Mouse (Mus musculus) frontal cortex, postnatal 14 days (tissue): ENCODE data around the gene Ndfip2.

Source experiments
- DNase-seq, 2 experiments: peaks; one replicate each; pipeline ENCODE4 v3.0.0; 2022; ENCODE audit warnings: low spot score in 2 of 2

Ndfip2 gene

GRCm38 (mm10) chr14:105284062-105284461, 25.7 kb downstream of the Ndfip2 start:
- no peak for DNase-seq

- DNase-seq: no peak
Measured at GRCm38 (mm10) chr14:105287557-105287956, 29.2 kb downstream of the Ndfip2 start.

DNA sequence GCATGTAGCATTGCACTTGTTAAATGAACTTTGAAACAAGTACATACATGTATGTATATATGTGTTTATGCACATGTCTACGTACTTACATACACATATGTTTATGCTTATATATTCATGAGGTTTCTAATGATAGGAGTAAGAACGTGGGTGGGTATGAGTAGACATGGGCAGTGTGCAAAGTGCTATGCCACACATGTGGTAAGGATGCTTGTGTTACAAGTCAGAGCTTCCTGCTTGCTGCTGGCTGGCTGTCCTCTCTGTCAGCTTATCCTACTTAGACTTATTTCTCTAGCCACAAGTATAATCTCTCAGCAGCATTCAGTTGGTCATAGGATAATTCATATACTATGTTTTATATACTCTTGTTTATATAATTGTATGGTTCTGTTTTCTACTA, 29.6 kb downstream of the Ndfip2 start:
- no peak for DNase-seq

- DNase-seq: no peak
Measured at GRCm38 (mm10) chr14:105288529-105288928, 30.2 kb downstream of the Ndfip2 start.

- no peak for DNase-seq
Measured at GRCm38 (mm10) chr14:105292139-105292538, 33.8 kb downstream of the Ndfip2 start.

- DNase-seq: no peak
Measured at GRCm38 (mm10) chr14:105293777-105294176, 35.4 kb downstream of the Ndfip2 start.

DNA sequence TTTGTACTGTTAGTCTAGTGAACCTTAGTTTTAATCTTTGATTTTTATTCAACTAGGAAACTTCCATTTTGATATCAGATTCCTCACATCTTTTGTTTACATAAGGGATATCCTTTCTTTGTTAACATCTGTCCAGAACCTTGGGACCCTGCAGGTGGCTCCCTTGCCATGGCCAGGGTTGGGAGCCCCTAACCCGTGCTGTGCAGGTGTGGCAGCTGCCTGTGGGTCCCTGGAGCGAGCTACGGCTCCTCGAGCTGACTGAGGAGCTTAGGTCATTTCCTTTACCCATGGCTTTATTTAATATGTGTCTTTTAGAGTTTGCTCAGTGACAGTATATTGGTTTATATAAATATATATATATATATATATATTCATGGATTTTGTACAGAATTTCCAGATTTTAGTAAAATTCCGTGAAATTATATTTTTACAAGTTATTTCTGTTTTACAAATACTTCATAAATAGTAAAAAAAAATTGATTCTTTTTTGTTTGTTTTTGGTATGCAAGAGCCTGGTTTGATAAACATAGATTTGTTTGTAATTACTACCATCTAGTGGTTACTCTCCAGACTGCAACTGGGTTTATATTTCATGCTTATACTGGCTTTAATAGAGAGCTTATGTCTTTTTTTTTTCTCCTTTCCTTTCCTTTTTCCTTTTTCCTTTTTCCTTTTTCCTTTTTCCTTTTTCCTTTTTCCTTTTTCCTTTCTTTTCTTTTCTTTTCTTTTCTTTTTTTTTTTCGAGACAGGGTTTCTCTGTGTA, 37.6 kb downstream of the Ndfip2 start:
- DNase-seq: no peak

DNA sequence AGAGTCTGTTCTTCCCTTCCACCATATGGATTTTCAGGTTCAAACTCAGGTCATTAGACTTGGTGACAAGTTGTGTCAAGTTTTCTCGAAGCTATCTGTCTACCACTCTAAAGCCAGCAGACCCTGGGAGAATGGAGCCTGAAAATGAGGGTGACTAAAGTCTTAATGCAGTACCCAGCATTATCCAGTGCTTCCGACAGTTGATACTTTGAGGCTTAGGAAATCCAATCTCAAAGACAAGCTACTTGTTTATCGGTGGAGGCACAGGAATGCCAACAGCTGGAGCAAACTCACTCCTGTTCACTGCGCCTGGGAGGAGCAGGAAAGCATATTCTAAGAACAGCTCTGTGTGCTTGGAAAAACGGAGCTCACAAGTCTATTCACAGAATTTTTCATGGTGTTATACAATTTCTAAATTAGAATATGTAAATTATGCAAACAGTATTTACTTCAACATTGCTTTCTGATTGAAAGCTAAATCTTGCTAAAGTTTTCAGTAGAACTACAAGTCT, 41.4 kb downstream of the Ndfip2 start:
- DNase-seq: no peak

GRCm38 (mm10) chr14:105300551-105300950, 42.2 kb downstream of the Ndfip2 start:
- no peak for DNase-seq

DNA sequence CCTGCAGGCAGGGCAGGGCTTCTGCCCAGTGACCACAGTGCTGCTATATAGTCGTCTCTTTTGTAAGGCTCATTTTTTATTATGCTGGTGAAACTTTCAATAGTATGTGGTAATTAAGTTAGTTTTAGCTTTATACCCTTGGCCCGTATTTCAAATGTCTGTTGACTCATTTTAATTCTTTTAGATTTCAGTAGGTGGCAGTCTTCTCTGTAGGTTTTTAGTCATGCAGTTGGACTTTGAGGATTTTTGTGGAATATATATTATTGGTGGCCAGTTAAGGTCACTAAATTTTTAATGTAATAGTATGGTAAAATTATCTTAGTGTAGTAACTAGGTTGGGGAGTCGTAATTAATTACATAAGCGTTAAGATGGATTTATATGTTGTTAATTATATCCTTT, 44.3 kb downstream of the Ndfip2 start:
- no peak for DNase-seq

GRCm38 (mm10) chr14:105307716-105308115, 49.3 kb downstream of the Ndfip2 start:
- DNase-seq: no peak

GRCm38 (mm10) chr14:105312366-105312765, 54.0 kb downstream of the Ndfip2 start:
- DNase-seq: no peak

GRCm38 (mm10) chr14:105312944-105313343, 54.6 kb downstream of the Ndfip2 start:
- no peak for DNase-seq

GRCm38 (mm10) chr14:105313877-105314276, 55.5 kb downstream of the Ndfip2 start:
- no peak for DNase-seq

- no peak for DNase-seq
Measured at GRCm38 (mm10) chr14:105321712-105322111, 63.3 kb downstream of the Ndfip2 start.

DNA sequence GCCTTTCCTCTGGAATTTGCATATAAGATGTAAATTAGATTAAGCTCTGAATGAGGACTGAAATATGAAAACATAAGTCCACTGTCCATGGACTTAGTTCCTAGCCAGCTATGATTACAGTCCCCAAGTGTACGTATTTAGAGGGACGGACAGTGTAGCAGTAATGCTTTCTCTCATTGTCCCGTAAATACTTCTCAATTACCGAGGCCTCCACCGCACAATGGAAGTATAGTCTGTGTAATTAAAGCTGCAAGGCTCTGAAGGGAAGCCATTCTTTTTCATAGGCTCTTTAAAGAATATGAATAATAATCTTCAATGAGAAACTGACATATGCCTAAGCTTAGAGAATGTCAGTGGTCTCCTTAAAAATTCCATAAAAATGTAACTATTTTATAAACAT, 64.5 kb downstream of the Ndfip2 start:
- no peak for DNase-seq

DNA sequence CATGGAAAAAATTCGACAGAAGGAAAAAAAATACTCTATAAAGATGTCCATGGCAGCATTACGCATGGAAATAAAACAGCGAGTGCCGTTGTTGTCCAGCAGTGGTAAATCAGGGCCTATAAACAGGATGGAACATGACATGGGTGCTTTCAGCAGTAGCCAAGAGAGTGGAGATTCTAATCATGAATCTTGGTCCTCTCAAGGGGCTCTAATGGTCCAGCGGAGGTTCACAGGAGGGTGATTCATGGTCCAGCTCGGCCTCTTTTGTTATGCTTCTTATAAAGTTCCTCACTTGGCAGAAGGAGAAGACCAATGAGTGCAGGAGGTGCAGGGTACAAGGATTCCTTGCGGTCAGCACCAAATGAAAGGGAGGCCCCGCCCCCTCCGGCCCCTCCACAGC, 65.1 kb downstream of the Ndfip2 start:
- no peak for DNase-seq

GRCm38 (mm10) chr14:105328397-105329302, 70.3 kb downstream of the Ndfip2 start:
- peak; percentile 61 for DNase-seq

DNA sequence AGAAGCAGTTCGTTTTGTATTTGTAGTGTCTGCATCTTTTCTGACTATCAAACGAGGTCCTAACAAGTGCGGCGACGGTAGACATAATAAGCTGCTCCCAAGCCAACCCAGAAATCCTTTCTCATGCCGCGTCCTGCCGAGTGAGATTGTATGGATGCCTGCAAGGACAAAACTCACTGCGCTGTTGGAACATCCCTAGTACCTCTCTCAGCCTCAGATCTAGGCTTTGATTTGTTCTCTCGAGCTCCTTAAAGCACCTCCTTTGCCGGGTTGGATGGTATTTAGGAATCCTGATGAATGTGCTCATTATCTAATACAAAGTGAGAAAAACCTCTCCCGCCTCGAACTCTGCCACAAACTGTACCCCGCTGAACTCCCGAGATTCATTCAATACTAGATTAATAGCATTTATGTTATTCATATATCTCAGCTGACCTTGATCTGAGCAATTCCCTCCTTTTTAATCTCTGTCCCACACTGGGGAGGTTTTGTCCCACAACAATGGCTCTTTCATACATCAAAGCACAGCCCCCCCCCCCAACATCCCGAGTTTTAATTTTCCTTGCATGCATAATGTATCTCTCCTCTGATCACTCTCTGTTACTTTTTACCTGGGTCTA, 75.2 kb downstream of the Ndfip2 start:
- DNase-seq: peak; percentile 27 to 32

DNA sequence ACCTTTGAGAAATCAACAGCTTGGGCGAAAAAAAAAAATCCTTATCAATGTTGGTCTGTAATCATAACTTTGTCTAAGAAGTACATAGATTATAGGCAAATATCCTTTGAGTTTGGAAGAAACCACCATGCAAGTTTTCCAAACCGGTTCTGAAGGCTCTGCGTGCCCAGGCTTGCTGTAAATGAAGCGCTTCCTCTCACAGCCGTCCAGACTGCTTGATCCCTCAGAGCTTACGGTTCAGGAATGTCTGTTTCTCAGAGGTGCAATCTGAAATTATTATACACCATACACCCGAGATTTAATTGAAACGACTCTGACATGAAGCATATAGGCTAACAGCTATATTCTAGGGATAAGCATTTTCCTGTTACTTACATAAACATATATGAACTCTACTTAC, 83.4 kb downstream of the Ndfip2 start:
- DNase-seq: no peak

DNA sequence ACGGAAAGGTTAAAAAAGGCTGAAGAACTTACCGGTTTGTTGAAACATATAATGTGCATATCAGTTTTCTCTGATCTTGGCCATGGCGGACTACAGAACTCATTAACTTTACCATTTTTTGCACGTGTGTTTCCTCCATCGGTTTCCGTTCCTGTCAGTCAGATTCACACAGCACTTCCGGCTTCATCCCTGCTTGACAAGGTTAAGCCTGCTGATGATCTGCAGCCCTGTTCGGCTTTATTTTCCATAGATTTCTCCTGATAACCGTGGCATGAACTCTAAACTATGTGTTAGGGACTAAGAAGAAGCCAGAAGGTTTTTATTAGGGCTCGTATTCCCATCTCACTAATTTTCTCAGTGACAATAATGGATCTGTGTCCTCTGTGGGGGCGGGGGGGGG, 95.7 kb downstream of the Ndfip2 start:
- DNase-seq: no peak
